Mouse (Mus musculus): ENCODE measurements at regions not wholly inside any gene's neighbourhood (a gene's known extent, or its start where the extent isn't known, plus 50 kb on each side); places are given as distances from the start of the nearest gene placed in this dataset.

DNA sequence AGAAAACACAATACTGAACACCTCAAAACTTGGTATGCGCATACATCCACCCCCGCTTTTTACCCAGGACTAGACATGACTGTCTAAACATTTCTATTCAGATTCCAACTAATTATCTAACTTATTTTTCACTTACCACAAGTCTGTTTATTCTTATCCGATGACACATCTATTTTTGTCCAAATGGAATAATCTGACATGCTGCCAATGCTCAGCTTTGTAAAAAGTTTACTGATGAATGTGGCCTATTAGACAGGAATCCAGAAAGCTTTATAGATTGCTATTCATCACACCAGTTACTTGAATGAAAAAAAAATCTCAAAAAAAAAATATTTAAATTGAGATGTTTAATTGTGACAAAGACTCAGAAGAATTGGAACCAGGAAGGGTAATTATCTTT lies 789.6 kb upstream of the Gm21833 start:
- in situ Hi-C loops (cut with MboI, MseI) = loop anchor here (10.0 kb wide), 1 partner anchor 376 kb away; no protein-coding TSS in a partner anchor
